Mouse (Mus musculus) heart, embryonic 16.5 days (tissue): ENCODE measurements around the gene Sertm1. TPM values are rescaled to one million over a fixed set of nuclear protein-coding genes. Genes with fewer than 3 reads are reported as not detected.

ENCODE experiments used
- ATAC-seq: fragments of 200-750 bp; cut with Nextera tagmentation; replicated peaks from 2 replicates; pipeline ENCODE4 v1.8.0; 2017; ENCODE audit warnings: moderate number of reproducible peaks; ENCODE audit not compliant: insufficient read depth, low FRiP score; ENCODE audit errors: extremely low read depth
- H3K27ac ChIP-seq: fragments of 300-500 bp; sonication (generic); 2 replicates; pipeline ENCODE4 v1.5.1; 2014; ENCODE audit warnings: mild to moderate bottlenecking, low read length, control low read depth, moderate library complexity
- H3K27me3 ChIP-seq: fragments of 300-500 bp; sonication (generic); 2 replicates; pipeline ENCODE4 v1.6.1; 2014; ENCODE audit warnings: low read length, mixed read lengths; ENCODE audit not compliant: control insufficient read depth, insufficient read depth
- H3K36me3 ChIP-seq: fragments of 300-500 bp; sonication (generic); 2 replicates; pipeline ENCODE4 v1.6.1; 2014; ENCODE audit not compliant: control insufficient read depth, insufficient read depth
- H3K4me1 ChIP-seq: fragments of 300-500 bp; sonication (generic); 2 replicates; pipeline ENCODE4 v1.6.1; 2014; ENCODE audit warnings: low read length, mixed read lengths; ENCODE audit not compliant: control insufficient read depth, insufficient read depth
- H3K4me2 ChIP-seq: fragments of 300-500 bp; sonication (generic); 2 replicates; pipeline ENCODE4 v1.6.1; 2014; ENCODE audit warnings: low read depth, mild to moderate bottlenecking, control low read depth, low read length
- H3K4me3 ChIP-seq: fragments of 300-500 bp; sonication (generic); 2 replicates; pipeline ENCODE4 v1.5.1; 2014; ENCODE audit warnings: mild to moderate bottlenecking, control low read depth, low read length
- H3K9ac ChIP-seq: fragments of 300-500 bp; sonication (generic); 2 replicates; pipeline ENCODE4 v1.6.1; 2014; ENCODE audit warnings: low read length, control low read depth
- H3K9me3 ChIP-seq: fragments of 300-500 bp; sonication (generic); replicated peaks from 2 replicates; pipeline ENCODE4 v1.6.1; 2016; ENCODE audit warnings: low read length; ENCODE audit not compliant: control insufficient read depth
- WGBS: fragments of 180-500 bp; shearing (Covaris S2); extraction: QIAGEN DNeasy Blood & Tissue Kit; methylation state at CpG from one replicate; pipeline ENCODE4 v1.1.7; 2014; 5-methylcytosine and 5-hydroxymethylcytosine counted together
- polyA plus RNA-seq: library from polyadenylated mRNA; unstranded; fragments of >200 nt; fragmentation: Nextera tagmentation; extraction: Ambion mirVana; gene quantifications from 2 replicates; pipeline ENCODE4 v1.2.1, GENCODE M21; 2015

Gene Sertm1
- polyA plus RNA-seq, 1 experiment from 2014 or later, result 0.07 TPM

GRCm38 (mm10) chr3:54897974-54898373, 17.7 kb downstream of the Sertm1 start:
- no peak for ATAC-seq
- Histone ChIP-seq H3K4me1 (no peaks in the 10 kb centered on the region), H3K4me3 (no peak overlapping the region), H3K9me3 (no peaks in the 10 kb centered on the region), H3K36me3 (no peaks in the 10 kb centered on the region), H3K9ac (no peak overlapping the region), H3K4me2 (no peak overlapping the region), H3K27ac (no peak overlapping the region), H3K27me3 (no peaks in the 10 kb centered on the region)
- 85% methylated on average over 10 of the region's 10 CpGs for WGBS

GRCm38 (mm10) chr3:54894891-54895290, 20.8 kb downstream of the Sertm1 start:
- Histone ChIP-seq H3K4me1 (no peaks in the 10 kb centered on the region), H3K27ac (no peak overlapping the region), H3K9me3 (no peaks in the 10 kb centered on the region), H3K4me2 (no peak overlapping the region), H3K36me3 (no peaks in the 10 kb centered on the region), H3K4me3 (no peak overlapping the region), H3K9ac (no peak overlapping the region), H3K27me3 (no peaks in the 10 kb centered on the region)
- no peak for ATAC-seq
- WGBS, result 64% methylated on average over 1 of the region's 1 CpGs

- ATAC-seq, result no peak
- no peak overlapping the region for H3K27ac ChIP-seq
- H3K4me2 ChIP-seq, result no peak overlapping the region
- H3K4me3 ChIP-seq, result no peak overlapping the region
- H3K4me1 ChIP-seq, result no peaks in the 10 kb centered on the region
- WGBS, result 62% methylated on average over 4 of the region's 4 CpGs
- H3K9ac ChIP-seq, result no peak overlapping the region
- H3K36me3 ChIP-seq, result no peaks in the 10 kb centered on the region
- no peaks in the 10 kb centered on the region for H3K9me3 ChIP-seq
- H3K27me3 ChIP-seq, result no peaks in the 10 kb centered on the region
Observed at GRCm38 (mm10) chr3:54892218-54892617, 23.5 kb downstream of the Sertm1 start.

GRCm38 (mm10) chr3:54886501-54886900, 29.2 kb downstream of the Sertm1 start:
- Histone ChIP-seq H3K27me3 (no peaks in the 10 kb centered on the region), H3K9ac (no peak overlapping the region), H3K4me3 (no peak overlapping the region), H3K4me2 (no peak overlapping the region), H3K36me3 (no peaks in the 10 kb centered on the region), H3K9me3 (no peaks in the 10 kb centered on the region; the same call in 1 of the 2 replicates), H3K4me1 (no peaks in the 10 kb centered on the region), H3K27ac (no peak overlapping the region)
- ATAC-seq, result no peak
- 76% methylated on average over 2 of the region's 2 CpGs for WGBS

Other genes starting within 250 kb of the Sertm1 start
- gene Supt20, start 223.1 kb downstream of the Sertm1 start, polyA plus RNA-seq, result 59.3 and 63.1 TPM in 2 replicates
- not detected in 2 replicates for gene Gm21958, start 201.5 kb downstream of the Sertm1 start, polyA plus RNA-seq
- gene Exosc8, start 180.5 kb downstream of the Sertm1 start, polyA plus RNA-seq, result 72.4 and 75.0 TPM in 2 replicates
- 33.6 and 38.8 TPM in 2 replicates for gene Alg5, start 180.3 kb downstream of the Sertm1 start, polyA plus RNA-seq
- gene Smad9, start 160.3 kb downstream of the Sertm1 start, polyA plus RNA-seq, result 0.62 and 0.75 TPM in 2 replicates
- 28.3 and 32.3 TPM in 2 replicates for gene Rfxap, start 108.1 kb downstream of the Sertm1 start, polyA plus RNA-seq
- gene Ccna1, start 139.6 kb upstream of the Sertm1 start, polyA plus RNA-seq, result 1.7 and 2.9 TPM in 2 replicates
- 29.0 and 29.7 TPM in 2 replicates for gene Spg20, start 196.2 kb upstream of the Sertm1 start, polyA plus RNA-seq
- not detected in 2 replicates for gene Ccdc169, start 221.5 kb upstream of the Sertm1 start, polyA plus RNA-seq